Mouse (Mus musculus): Measurements from ENCODE around the gene Adcy9.

The Adcy9 gene

DNA sequence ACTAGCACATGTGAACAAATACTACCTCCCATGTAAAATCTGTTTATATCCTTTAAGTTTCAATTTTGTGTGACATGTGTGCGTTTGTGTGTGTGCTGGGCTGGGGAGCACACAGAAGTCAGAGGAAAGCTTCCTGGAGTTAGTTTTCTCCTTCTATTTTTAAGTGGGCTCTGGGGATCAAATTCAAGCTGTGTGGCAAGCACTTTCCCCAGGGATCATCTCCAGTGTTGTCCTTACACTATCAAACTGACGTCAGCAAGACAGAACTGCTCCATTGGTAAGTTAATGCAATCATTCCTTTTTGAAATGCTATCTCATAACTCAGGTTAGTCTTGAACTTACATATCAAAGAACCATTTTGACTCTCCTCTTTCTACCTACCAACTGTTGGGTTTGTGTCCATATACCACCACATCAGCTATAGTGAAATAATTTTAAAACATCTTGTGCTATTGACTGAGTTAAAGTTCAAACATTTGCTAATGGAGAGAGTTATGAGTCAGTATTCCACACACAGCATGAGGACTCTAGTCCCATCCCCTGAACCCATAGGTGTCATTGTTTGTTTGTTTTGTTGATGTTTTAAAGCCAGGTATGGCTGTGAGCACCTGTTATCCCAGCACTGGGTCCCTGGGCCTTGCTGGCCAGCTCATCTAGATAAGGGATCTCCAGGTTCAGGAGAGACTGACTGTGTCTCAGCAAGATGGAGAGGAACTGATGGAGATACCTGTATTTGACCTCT, 104.8 kb downstream of the Adcy9 start:
- no peak for DNase-seq

DNA sequence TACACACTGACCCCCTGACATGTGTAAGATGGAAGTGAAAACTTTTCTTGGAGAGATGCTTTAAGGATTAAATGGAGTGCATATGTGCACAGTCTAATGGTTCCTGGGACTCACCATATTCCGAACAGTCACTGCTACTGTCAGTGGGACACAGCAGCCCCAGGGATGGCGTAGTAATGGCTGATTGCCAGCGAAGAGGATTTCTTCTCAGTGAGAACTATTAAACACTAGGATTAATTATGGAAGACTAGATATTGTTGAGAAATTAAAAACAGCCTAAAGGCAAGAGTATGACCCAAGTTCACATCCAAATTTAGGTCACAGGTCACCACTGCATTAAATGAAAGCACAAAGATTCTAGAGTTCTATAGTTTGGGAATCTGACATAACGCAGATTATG, 105.4 kb downstream of the Adcy9 start:
- DNase-seq, result no peak

DNA sequence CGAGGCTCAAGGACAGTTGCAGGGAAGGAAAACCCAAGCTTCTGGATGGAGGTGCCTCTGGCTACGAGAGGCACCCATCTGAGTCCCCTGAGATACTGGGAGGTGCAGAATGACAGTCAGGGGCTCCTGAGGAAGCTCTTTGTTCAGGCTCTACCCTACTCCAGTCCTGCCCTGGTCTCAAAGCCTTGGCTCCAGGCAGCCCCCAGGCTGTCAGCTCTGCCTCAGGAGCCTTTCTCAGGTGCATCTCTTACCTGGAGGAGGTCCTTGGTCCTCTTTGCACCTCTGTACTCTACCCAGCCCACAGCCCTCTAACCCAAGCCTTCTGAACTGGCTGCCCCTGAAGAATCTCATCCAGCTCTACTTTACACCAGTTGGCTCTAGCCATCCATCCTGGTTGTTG, 108.3 kb downstream of the Adcy9 start:
- DNase-seq, result no peak

DNA sequence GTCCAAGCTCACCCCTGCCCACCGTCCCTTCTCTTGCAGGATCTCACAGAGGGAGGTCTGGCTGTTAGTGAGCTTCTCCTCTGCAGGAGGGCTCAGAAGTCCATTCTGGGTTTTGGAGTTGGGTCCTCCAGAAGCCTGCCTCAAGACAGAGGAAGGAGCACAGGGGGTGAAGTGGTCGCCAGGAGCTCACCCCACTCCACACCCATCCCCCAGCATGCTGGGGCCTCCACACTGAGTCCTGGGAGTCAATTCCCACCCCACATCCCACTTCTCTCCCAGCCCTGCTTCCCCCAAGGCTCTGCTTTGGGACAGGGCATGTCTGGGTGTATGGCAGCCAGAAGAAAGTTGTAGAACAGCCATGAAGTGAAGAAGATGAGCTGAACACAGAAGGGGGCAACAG, 108.7 kb downstream of the Adcy9 start:
- DNase-seq, result no peak

GRCm38 (mm10) chr16:4307795-4308194, 112.5 kb downstream of the Adcy9 start:
- DNase-seq, result no peak

- peak; percentile 36 for DNase-seq
Observed at GRCm38 (mm10) chr16:4304176-4304922, 115.9 kb downstream of the Adcy9 start.

DNA sequence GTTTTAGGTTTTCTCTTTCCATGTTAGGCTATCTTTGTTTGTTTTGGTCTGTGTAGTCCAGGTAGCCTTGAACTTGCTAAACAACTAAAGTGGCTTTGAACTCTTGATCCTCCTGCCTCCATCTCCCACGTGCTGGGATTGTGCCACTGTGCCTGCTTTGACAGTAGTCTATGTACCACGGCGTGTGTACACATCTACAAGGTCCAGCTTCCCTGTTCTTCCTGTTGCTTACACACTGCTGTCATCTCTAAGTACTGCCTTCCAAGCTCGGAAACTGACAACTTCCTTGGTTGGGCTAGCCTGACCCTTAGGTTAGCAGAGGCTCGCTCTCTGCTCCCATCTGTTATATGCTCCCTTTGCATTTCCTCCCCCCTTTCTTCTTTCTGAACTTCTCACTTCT, 116.7 kb downstream of the Adcy9 start:
- no peak for DNase-seq

- no peak for DNase-seq
Observed at GRCm38 (mm10) chr16:4300280-4300679, 120.0 kb downstream of the Adcy9 start.

DNA sequence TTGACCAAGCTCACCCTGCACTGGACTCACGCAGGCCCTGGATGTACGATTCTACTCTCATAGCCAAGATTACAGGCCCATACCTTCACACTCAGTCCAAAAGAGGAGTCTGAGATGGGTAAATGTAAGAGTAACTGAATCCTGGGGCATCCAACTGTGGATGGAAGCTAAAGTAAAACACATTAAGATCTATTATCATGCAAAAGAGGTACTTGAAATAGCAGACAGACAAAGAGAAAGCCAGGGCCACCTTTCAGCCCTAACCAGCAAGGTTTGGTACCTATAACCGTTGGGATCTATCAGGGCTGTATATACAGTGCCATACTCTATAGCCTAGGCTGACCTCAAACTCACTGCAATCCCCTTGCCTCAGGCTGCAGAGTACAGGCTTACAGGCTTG, 127.0 kb downstream of the Adcy9 start:
- DNase-seq, result no peak

- peak; percentile 36 for DNase-seq
Observed at GRCm38 (mm10) chr16:4289507-4289906, 130.8 kb downstream of the Adcy9 start.

DNA sequence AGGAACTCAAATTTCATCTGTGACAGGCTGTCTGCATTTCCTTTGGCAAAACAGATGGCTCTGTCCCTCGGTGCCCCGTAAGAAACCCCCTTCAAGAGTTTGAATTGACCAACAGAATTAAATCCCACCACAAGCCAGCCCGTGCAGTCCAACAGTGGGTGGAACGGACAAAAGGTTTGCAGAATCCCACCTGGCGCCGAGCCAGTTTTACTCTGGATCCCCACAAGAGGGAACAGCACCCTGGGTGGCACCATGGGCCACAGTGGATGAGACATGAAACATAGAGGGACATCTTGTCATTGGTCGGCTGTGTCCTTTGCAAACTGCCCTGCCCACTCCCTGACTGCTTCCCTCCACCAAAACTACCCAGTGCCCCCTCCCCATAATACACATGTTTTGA, 133.7 kb downstream of the Adcy9 start:
- DNase-seq, result no peak

DNA sequence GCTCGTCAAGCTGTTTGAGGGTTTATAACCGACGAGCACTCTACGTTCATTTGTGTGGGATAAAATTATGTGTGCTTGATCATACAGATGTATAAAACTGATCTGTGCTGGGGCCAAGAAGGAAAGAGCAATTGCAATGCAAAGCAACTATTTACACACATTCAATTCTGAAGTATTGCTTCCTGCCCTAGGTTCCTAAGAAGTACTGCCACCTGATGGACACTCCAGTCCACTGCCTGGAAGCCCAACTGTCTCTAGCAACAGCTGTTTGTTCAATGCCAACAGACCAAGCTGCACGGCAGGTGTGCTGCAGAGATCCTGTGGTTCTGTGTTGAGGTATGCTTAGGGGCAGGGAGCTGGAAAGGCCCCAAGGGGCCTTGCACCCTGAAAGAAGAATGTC, 135.0 kb downstream of the Adcy9 start:
- DNase-seq, result no peak

GRCm38 (mm10) chr16:4283267-4283851, 136.9 kb downstream of the Adcy9 start:
- no peak for DNase-seq

DNA sequence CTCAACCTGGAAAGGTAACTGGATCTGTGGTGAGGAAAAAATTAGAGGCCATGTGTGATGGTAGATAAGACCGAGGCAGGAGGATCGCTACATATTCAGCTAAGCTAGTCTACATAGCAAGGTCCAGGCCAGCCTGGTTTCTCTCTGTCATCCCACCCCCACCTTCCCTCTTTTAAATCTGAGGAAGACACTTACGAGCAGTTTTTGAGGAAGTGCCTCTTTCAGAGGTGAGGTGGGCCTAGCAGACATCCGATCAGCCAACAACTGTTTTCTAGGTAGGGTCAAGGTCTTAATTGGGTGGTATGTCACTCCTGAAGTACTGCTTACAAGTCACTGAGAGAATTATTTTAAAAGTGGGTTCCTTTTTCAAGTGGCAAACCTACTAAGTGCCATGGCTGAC, 138.8 kb downstream of the Adcy9 start:
- no peak for DNase-seq

- no peak for DNase-seq
Observed at GRCm38 (mm10) chr16:4280949-4281348, 139.3 kb downstream of the Adcy9 start.

- DNase-seq, result no peak
Observed at GRCm38 (mm10) chr16:4279601-4280000, 140.7 kb downstream of the Adcy9 start.

- DNase-seq, result no peak
Observed at GRCm38 (mm10) chr16:4276621-4277020, 143.7 kb downstream of the Adcy9 start.

GRCm38 (mm10) chr16:4276151-4276550, 144.1 kb downstream of the Adcy9 start:
- DNase-seq, result no peak

GRCm38 (mm10) chr16:4273702-4274476, 146.4 kb downstream of the Adcy9 start:
- DNase-seq, result no peak

GRCm38 (mm10) chr16:4272254-4272653, 148.0 kb downstream of the Adcy9 start:
- no peak for DNase-seq

DNA sequence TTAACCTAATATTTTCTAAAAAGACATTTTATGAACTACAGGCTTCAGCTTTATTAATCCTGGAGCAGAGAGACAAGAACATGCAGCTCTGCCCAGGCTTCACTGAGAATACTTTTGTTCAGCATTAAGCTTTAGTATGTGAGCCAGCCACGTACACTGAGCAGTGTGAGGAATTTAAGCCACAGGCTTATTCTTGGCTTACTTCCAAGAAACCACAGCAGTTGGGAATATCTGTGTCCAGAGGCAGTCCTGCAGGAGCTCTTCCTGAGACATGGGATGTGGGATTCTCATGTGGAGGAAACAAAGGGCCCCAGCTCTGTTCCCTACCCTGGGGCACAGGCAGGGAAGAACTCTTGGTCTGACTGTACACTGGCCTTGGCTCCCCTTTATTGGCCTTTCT, 149.4 kb downstream of the Adcy9 start:
- no peak for DNase-seq

DNA sequence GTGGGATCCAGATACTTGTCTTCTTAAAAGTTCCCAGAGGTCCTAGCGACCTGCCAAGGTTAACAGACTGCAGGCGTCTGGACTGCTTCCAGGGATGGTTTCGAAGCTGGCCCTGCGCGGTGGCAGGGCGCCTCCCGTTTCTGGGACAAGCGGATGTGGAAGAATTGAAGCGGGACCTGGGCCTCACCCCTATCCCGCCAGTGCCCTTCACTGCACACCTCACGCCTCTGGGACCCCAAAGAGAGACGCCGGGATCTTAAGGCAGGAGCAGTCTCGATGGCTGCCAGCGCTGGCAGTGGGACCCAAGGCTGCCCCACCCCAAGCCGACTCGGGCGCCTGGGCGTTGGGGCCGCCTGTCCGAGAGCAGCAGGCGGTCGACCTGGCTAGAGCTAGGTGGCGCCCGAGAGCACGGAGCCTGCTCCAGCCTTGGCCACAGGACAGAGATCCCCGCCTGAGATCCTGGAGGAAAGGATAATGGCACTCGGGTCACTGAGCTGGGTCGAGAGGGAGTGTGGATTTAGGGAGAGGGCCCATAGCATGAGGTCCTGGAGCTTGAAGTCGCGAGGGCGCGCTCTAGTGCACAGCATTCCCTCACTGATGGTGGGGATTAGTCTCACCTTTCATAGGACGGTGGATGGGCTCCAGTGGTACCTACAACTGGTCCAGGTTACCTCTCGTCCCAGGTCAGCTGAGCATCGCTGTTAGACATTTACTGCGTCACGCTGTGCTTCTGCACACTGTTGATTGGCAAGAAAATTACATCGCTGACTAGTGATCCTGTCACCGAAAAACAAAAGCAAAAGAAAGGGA, 152.2 kb downstream of the Adcy9 start:
- DNase-seq, result peak; percentile 82

DNA sequence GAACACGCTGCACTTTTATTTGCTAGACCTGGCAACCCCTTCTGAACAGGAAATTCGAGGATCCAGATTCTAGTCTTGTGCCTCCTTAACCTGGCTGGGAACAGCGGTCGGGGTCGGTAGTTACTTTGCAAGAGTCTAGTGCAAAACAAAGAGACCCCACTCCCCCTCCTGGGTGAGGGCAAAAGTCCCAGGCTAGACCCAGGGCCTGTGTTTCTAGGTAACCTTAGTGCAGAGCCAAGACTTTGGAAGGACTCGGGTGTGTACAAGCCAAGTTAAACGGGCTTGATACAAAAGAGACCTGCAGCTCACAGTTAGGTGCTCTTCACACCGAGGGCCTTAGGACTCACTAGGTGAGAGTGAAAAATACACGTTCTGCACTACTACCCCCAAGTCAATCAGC, 152.8 kb downstream of the Adcy9 start:
- no peak for DNase-seq

Measured in cerebellum, adult 8-10 months (tissue).